Mouse (Mus musculus) MEL (cell line): ENCODE data around the gene Smg6. TPM values are rescaled to one million over a fixed set of nuclear protein-coding genes. Genes with fewer than 3 reads are reported as not detected.
A peak's percentile ranks its signal among the peaks of the same experiment; 100 is the strongest.

Source experiments
- DNase-seq: peaks from one replicate; pipeline ENCODE4 v3.0.0; 2011; ENCODE audit warnings: low read depth, low spot score
- H3K27ac ChIP-seq: 2 replicates; pipeline ENCODE4 v1.5.1; 2012; ENCODE audit warnings: low read depth, mild to moderate bottlenecking, control low read depth, low read length, moderate library complexity; ENCODE audit not compliant: control insufficient read depth
- H3K27me3 ChIP-seq, 2 experiments: fragments of 150-350 bp in 1 of 2; sonication (generic) in 1 of 2; 2 replicates each; pipeline ENCODE4 v1.6.1; 2012; ENCODE audit warnings: low read length in 2 of 2, mild to moderate bottlenecking in 2 of 2, improper control_type of control experiment in 1 of 2, moderate library complexity in 1 of 2; ENCODE audit not compliant: insufficient read depth in 2 of 2, control insufficient read depth in 1 of 2
- H3K36me3 ChIP-seq, 2 experiments: 2 replicates each; pipeline ENCODE4 v1.6.1; 2012 to 2014; ENCODE audit warnings: low read length in 2 of 2, improper control_type of control experiment in 1 of 2, inconsistent platforms in 1 of 2, mild to moderate bottlenecking in 1 of 2; ENCODE audit not compliant: insufficient read depth in 2 of 2, control insufficient read depth in 1 of 2
- H3K4me1 ChIP-seq, 2 experiments: fragments of 150-350 bp in 1 of 2; sonication (generic) in 1 of 2; 2 replicates each; pipeline ENCODE4 v1.6.1; 2012; ENCODE audit warnings: low read length in 2 of 2, improper control_type of control experiment in 1 of 2, mild to moderate bottlenecking in 1 of 2; ENCODE audit not compliant: insufficient read depth in 2 of 2, control insufficient read depth in 1 of 2
- H3K4me3 ChIP-seq, 2 experiments: fragments of 150-350 bp in 1 of 2; sonication (generic) in 1 of 2; 2 replicates each; pipeline ENCODE4 v1.5.1; 2012; ENCODE audit warnings: low read depth in 2 of 2, low read length in 2 of 2, mild to moderate bottlenecking in 2 of 2, moderate library complexity in 2 of 2, control low read depth in 1 of 2, improper control_type of control experiment in 1 of 2; ENCODE audit not compliant: control insufficient read depth in 1 of 2, insufficient read depth in 1 of 2
- H3K79me2 ChIP-seq: 2 replicates; pipeline ENCODE4 v1.6.1; 2012; ENCODE audit warnings: mild to moderate bottlenecking, low read length, moderate library complexity; ENCODE audit not compliant: control insufficient read depth, poor library complexity, insufficient read depth
- H3K9ac ChIP-seq: 2 replicates; pipeline ENCODE4 v1.6.1; 2012; ENCODE audit warnings: low read depth, mild to moderate bottlenecking, control low read depth, low read length, moderate library complexity; ENCODE audit not compliant: control insufficient read depth, poor library complexity, severe bottlenecking
- H3K9me3 ChIP-seq: fragments of 150-350 bp; sonication (generic); replicated peaks from 2 replicates; pipeline ENCODE4 v1.6.1; 2012; ENCODE audit warnings: mild to moderate bottlenecking, low read length, improper control_type of control experiment, moderate library complexity; ENCODE audit not compliant: insufficient read depth
- CHD1 ChIP-seq: IDR thresholded peaks from 2 replicates; pipeline ENCODE4 v1.6.1; 2012; ENCODE audit warnings: low read depth, mild to moderate bottlenecking, inconsistent platforms, low read length, improper control_type of control experiment
- CTCF ChIP-seq, 3 experiments: IDR thresholded peaks in 2 of 3; conservative IDR thresholded peaks in 1 of 3; 2 replicates each; pipeline ENCODE4 v1.5.1; 2011 to 2012; ENCODE audit warnings: low read length in 3 of 3, low read depth in 2 of 3, mild to moderate bottlenecking in 2 of 3, improper control_type of control experiment in 1 of 3, inconsistent platforms in 1 of 3, mixed read lengths in 1 of 3, moderate library complexity in 1 of 3; ENCODE audit not compliant: control insufficient read depth in 1 of 3, insufficient read depth in 1 of 3, poor library complexity in 1 of 3, severe bottlenecking in 1 of 3
- ELF1 ChIP-seq: IDR thresholded peaks from 2 replicates; pipeline ENCODE4 v1.6.1; 2014; ENCODE audit warnings: low read depth, mild to moderate bottlenecking, inconsistent platforms, low read length, improper control_type of control experiment, moderate library complexity
- EP300 ChIP-seq, 2 experiments: IDR thresholded peaks; 2 replicates each; pipeline ENCODE4 v1.6.1; 2011; ENCODE audit warnings: improper control_type of control experiment in 2 of 2, low read length in 2 of 2, low read depth in 1 of 2, mild to moderate bottlenecking in 1 of 2
- GATA1 ChIP-seq: IDR thresholded peaks from 2 replicates; pipeline ENCODE4 v1.6.1; 2011; ENCODE audit warnings: low read depth, low read length, improper control_type of control experiment
- HCFC1 ChIP-seq: IDR thresholded peaks from 2 replicates; pipeline ENCODE4 v1.6.1; 2012; ENCODE audit warnings: low read depth, mild to moderate bottlenecking, inconsistent platforms, low read length, improper control_type of control experiment, moderate library complexity
- JUND ChIP-seq: IDR thresholded peaks from 2 replicates; pipeline ENCODE4 v1.6.1; 2011; ENCODE audit warnings: low read depth, mild to moderate bottlenecking, improper control_type of control experiment, low read length
- KAT2A ChIP-seq: conservative IDR thresholded peaks from 2 replicates; pipeline ENCODE4 v1.6.1; 2012; ENCODE audit warnings: low read depth, low read length, improper control_type of control experiment, inconsistent platforms
- MAX ChIP-seq: IDR thresholded peaks from 2 replicates; pipeline ENCODE4 v1.6.1; 2011; ENCODE audit warnings: low read length, improper control_type of control experiment
- MAZ ChIP-seq: IDR thresholded peaks from 2 replicates; pipeline ENCODE4 v1.6.1; 2012; ENCODE audit warnings: low read depth, mild to moderate bottlenecking, inconsistent platforms, low read length, improper control_type of control experiment
- MEF2A ChIP-seq: IDR thresholded peaks from 2 replicates; pipeline ENCODE4 v1.6.1; 2014; ENCODE audit warnings: low read depth, mild to moderate bottlenecking, inconsistent platforms, low read length, improper control_type of control experiment; ENCODE audit not compliant: poor library complexity, insufficient replicate concordance, severe bottlenecking; ENCODE audit errors: extremely low read depth
- MYB ChIP-seq: IDR thresholded peaks from 2 replicates; pipeline ENCODE4 v1.6.1; 2011; ENCODE audit warnings: mild to moderate bottlenecking, low read depth, low read length, improper control_type of control experiment
- NELFE ChIP-seq: IDR thresholded peaks from 2 replicates; pipeline ENCODE4 v1.6.1; 2011; ENCODE audit warnings: low read depth, low read length, improper control_type of control experiment
- NRF1 ChIP-seq: IDR thresholded peaks from 2 replicates; pipeline ENCODE4 v1.6.1; 2014; ENCODE audit warnings: low read depth, mild to moderate bottlenecking, inconsistent platforms, low read length, improper control_type of control experiment, moderate library complexity; ENCODE audit not compliant: poor library complexity, insufficient read depth, severe bottlenecking
- POLR2AphosphoS5 ChIP-seq: IDR thresholded peaks from 2 replicates; pipeline ENCODE4 v1.6.1; 2012; ENCODE audit warnings: low read depth, borderline replicate concordance, mild to moderate bottlenecking, inconsistent platforms, low read length, moderate library complexity, mixed read lengths
- RAD21 ChIP-seq: IDR thresholded peaks from 2 replicates; pipeline ENCODE4 v1.6.1; 2011; ENCODE audit warnings: mild to moderate bottlenecking, low read depth, low read length, improper control_type of control experiment
- RCOR1 ChIP-seq: IDR thresholded peaks from 2 replicates; pipeline ENCODE4 v1.6.1; 2012; ENCODE audit warnings: low read depth, mild to moderate bottlenecking, inconsistent platforms, low read length, improper control_type of control experiment
- SIN3A ChIP-seq: IDR thresholded peaks from 2 replicates; pipeline ENCODE4 v1.6.1; 2012; ENCODE audit warnings: low read length, improper control_type of control experiment, inconsistent platforms
- SMC3 ChIP-seq: IDR thresholded peaks from 2 replicates; pipeline ENCODE4 v1.6.1; 2011; ENCODE audit warnings: low read depth, low read length, improper control_type of control experiment
- TAL1 ChIP-seq: IDR thresholded peaks from 2 replicates; pipeline ENCODE4 v1.6.1; 2012; ENCODE audit warnings: mild to moderate bottlenecking, inconsistent platforms, low read length, moderate library complexity, mixed read lengths
- TCF12 ChIP-seq: IDR thresholded peaks from 2 replicates; pipeline ENCODE4 v1.6.1; 2014; ENCODE audit warnings: low read depth, mild to moderate bottlenecking, inconsistent platforms, low read length, improper control_type of control experiment, moderate library complexity
- USF2 ChIP-seq, 2 experiments: IDR thresholded peaks; 2 replicates each; pipeline ENCODE4 v1.6.1; 2011 to 2012; ENCODE audit warnings: improper control_type of control experiment in 2 of 2, low read length in 2 of 2, borderline replicate concordance in 1 of 2, inconsistent platforms in 1 of 2, low read depth in 1 of 2, mild to moderate bottlenecking in 1 of 2; ENCODE audit not compliant: insufficient read depth in 1 of 2
- ZKSCAN1 ChIP-seq: IDR thresholded peaks from 2 replicates; pipeline ENCODE4 v1.6.1; 2012; ENCODE audit warnings: low read depth, mild to moderate bottlenecking, inconsistent platforms, low read length, improper control_type of control experiment, moderate library complexity
- ZMIZ1 ChIP-seq: IDR thresholded peaks from 2 replicates; pipeline ENCODE4 v1.6.1; 2012; ENCODE audit warnings: low read depth, mild to moderate bottlenecking, inconsistent platforms, low read length, improper control_type of control experiment, moderate library complexity
- polyA plus RNA-seq, 2 experiments: library from polyadenylated mRNA; stranded (reverse) in 1 of 2; unstranded in 1 of 2; fragments of >175 nt in 1 of 2; fragments of >200 nt in 1 of 2; gene quantifications; 2 replicates each; pipeline versions ENCODE4 v1.2.1 to v1.2.4; 2012; ENCODE audit warnings: low replicate concordance in 2 of 2, low read depth in 1 of 2; ENCODE audit not compliant: insufficient read length in 2 of 2, insufficient read depth in 1 of 2, missing spikeins in 1 of 2
- total RNA-seq: library from RNA; depleted of rRNA; stranded (reverse); fragments of 300-350 nt; gene quantifications from 2 replicates; pipeline ENCODE4 v1.2.3, GENCODE M21; 2012

The Smg6 gene
- total and polyA plus RNA-seq, 3 experiments, result 11.6 to 19.0 TPM; not detected in 1

DNA sequence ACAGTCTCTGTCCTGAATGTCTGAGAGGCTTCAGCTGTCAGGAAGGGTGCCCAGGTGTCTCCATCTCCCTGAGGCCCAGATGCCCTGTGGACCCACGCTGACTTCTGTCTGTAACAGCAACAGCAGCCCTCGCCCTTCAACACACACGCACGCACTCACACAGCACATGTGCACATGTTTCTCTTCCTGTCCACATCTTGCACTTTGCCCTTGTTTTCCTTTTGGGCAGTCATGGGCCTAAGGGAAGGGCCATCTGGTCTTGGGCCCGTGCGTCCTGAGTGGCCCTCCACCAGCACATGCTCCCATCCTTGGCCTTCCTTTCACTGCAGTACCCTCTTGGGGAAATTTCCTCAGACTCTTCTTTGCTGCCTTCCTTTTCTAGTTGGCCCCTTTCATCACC lies 237.8 kb downstream of the Smg6 start:
- no peak for DNase-seq
- no peaks in the 10 kb centered on the region for H3K27me3 ChIP-seq
- peaks cover 25% of the 10 kb centered on the region for H3K79me2 ChIP-seq
- H3K27ac ChIP-seq, result no peak overlapping the region
- no peak overlapping the region for H3K9ac ChIP-seq
- no peaks in the 10 kb centered on the region for H3K9me3 ChIP-seq
- TF ChIP-seq POLR2AphosphoS5 (peak; percentile 25; the same call in 1 of the 2 replicates), JUND (no peak)
- TF ChIP-seq, all 39 proteins: peak for 1
- peaks cover 0 to 22% of the 10 kb centered on the region in 2 experiments; a peak in 2 of 4 replicates for H3K4me1 ChIP-seq
- H3K36me3 ChIP-seq, result peaks cover 0 to 15% of the 10 kb centered on the region in 2 experiments; a peak in 2 of 4 replicates
- no peak overlapping the region for H3K4me3 ChIP-seq

DNA sequence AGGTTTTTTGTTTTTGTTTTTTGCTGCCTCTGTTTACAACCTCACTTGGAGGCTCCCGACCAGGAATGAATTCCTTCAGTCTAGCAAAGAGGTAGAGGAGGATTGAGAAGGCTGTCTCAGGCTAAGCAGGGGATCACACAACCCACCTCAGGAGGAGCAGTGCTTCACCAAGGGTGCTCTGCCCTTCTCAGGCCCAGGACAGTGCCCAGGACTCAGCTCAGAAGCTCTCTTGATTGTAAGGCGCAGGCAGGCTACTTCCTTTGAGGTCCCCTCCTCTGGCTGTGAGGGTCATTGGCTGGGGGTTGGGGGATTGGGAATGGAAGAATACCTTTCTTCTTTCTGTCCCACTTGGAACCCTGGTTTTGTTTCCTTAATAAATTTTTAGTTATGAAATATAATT lies 238.4 kb downstream of the Smg6 start:
- Histone ChIP-seq H3K27me3 (no peaks in the 10 kb centered on the region), H3K27ac (peak overlapping the region; percentile 41; the same call in 1 of the 2 replicates), H3K36me3 (peaks cover 0 to 15% of the 10 kb centered on the region in 2 experiments; a peak in 2 of 4 replicates), H3K4me3 (no peak overlapping the region), H3K79me2 (peaks cover 30% of the 10 kb centered on the region), H3K4me1 (peaks cover 0 to 22% of the 10 kb centered on the region in 2 experiments; a peak in 2 of 4 replicates), H3K9ac (no peak overlapping the region), H3K9me3 (no peaks in the 10 kb centered on the region)
- TF ChIP-seq NELFE (no peak), NRF1 (no peak), CHD1 (no peak), KAT2A (no peak), MEF2A (no peak), ELF1 (no peak), RCOR1 (no peak), TAL1 (no peak), SIN3A (no peak), POLR2AphosphoS5 (no peak)
- no peak for DNase-seq

DNA sequence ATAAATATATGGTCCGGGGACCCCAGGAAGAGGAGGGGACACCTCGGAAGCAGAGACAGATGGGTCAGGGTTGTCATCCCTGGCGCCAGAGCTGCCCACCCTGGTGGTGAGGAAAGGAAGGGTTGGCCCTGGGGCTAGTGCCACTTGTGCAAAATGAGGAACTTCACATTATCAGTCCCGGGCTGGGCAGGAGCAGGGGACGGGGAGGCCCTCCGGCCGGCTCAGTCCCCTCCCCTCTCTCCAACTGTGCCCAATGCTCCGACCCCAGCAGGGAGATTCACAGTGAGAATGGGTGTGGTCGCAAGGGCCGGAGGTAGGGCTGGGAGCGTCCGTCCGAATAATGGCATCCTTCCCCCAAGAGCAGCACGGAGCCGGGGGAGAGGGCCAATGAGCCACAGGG lies 239.1 kb downstream of the Smg6 start:
- peaks cover 0 to 22% of the 10 kb centered on the region in 2 experiments; a peak in 2 of 4 replicates for H3K4me1 ChIP-seq
- H3K4me3 ChIP-seq, result no peak overlapping the region
- peak; percentile 85 for DNase-seq
- H3K9me3 ChIP-seq, result no peaks in the 10 kb centered on the region
- H3K9ac ChIP-seq, result no peak overlapping the region
- peaks cover 30% of the 10 kb centered on the region for H3K79me2 ChIP-seq
- peaks cover 0 to 15% of the 10 kb centered on the region in 2 experiments; a peak in 2 of 4 replicates for H3K36me3 ChIP-seq
- H3K27ac ChIP-seq, result peak overlapping the region; percentile 41
- no peaks in the 10 kb centered on the region for H3K27me3 ChIP-seq
- TF ChIP-seq RAD21, result no peak; the same call in none of the 2 replicates
- 0 out of 2 replicates have a peak, but pooled peaks have one; percentile 24 for TF ChIP-seq MAX
- peak; percentile 56 for TF ChIP-seq SMC3
- peak; percentile 82; the same call in 1 of the 2 replicates for TF ChIP-seq MAZ
- TF ChIP-seq USF2 (IDR thresholded peaks at IDR 0.05; ENCODE audit: borderline replicate concordance in 1 of 2, insufficient read depth in 1 of 2, low read depth in 1 of 2, low read length in 2 of 2), result no peak
- TF ChIP-seq JUND, result no peak
- TF ChIP-seq CTCF (IDR thresholded peaks at IDR 0.05 in 2 of 3, conservative IDR thresholded peaks at IDR 0.05 in 1 of 3; ENCODE audit: control insufficient read depth in 1 of 3, insufficient read depth in 1 of 3, low read depth in 2 of 3, low read length in 3 of 3, poor library complexity in 1 of 3, severe bottlenecking in 1 of 3), result peak; percentile 41 to 47 (median 43)
- TF ChIP-seq POLR2AphosphoS5, result no peak
- TF ChIP-seq ZKSCAN1, result no peak
- TF ChIP-seq SIN3A, result peak; percentile 43; the same call in 1 of the 2 replicates
- TF ChIP-seq TAL1, result no peak
- peak; percentile 59; the same call in 1 of the 2 replicates for TF ChIP-seq GATA1
- 0 out of 2 replicates have a peak, but pooled peaks have one; percentile 21 for TF ChIP-seq TCF12
- TF ChIP-seq RCOR1, result 0 out of 2 replicates have a peak, but pooled peaks have one; percentile 36
- TF ChIP-seq MYB, result no peak
- no peak for TF ChIP-seq ZMIZ1
- no peak for TF ChIP-seq HCFC1
- TF ChIP-seq EP300 (IDR thresholded peaks at IDR 0.05; ENCODE audit: low read depth in 1 of 2, low read length in 2 of 2), result peak in 1 of 2 experiments; percentile 72; a peak in 3 of 4 replicates
- no peak for TF ChIP-seq NELFE
